Mouse (Mus musculus) thymus, adult 2 months (tissue): ENCODE data around the gene Hspa12a.

Source experiments
- CTCF ChIP-seq: fragments of 200-500 bp; IDR thresholded peaks from 2 replicates; pipeline ENCODE4 v1.5.1; 2012; ENCODE audit warnings: mild to moderate bottlenecking, control low read depth, low read length, moderate library complexity, borderline replicate concordance; ENCODE audit not compliant: control insufficient read depth, poor library complexity, insufficient read depth; ENCODE audit errors: extremely low read depth
- POLR2A ChIP-seq: fragments of 200-500 bp; IDR thresholded peaks from 2 replicates; pipeline ENCODE4 v1.6.1; 2012; ENCODE audit warnings: mild to moderate bottlenecking, low read length, control low read depth, moderate library complexity; ENCODE audit not compliant: control insufficient read depth, poor library complexity, insufficient read depth; ENCODE audit errors: extremely low read depth

DNA sequence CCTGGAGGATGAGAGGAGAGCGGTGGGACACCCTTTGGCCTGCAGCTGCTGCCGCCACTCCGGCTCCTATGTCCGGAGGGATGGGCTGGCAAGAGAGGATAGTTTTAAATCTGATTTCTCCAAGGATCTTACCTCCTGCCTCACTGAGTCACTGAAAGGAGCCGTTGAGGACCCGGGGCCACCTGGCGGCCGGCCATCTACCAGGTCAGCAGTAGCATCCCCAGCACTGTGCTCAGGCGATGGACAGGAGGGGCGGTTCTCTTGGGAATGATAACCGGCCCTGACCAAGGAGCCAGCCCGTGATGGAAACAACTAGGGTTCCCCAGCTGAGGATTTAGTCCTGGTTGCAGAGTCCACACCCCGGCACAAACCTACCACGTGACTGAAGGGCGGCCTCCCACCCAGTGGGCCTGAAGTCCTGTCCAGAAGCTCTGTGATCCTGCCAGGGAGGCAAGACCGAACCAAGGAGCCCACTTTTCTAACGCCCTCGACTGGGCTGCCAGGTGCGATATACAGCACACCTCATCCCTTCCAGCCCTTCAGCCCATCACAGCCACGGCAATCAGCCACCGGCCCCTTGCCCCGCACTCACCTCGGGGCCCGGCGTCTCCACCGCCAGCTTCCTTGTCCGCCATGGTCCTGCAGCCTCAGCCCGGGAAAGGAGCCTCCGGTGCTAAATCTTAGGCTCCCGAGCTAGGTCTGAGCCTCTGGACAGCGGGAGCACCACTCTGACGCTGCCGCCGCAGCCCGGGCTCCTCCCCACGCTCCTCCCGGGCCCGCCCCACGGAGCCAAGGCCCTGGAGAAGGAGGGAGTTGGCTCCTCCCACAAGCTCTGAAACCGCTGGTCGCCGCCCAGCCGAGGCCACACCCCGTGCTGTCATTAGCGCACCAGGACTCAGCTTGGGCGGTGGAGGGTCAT is 82.9 kb downstream of the Hspa12a start:
- no peak for TF ChIP-seq POLR2A
- no peak for TF ChIP-seq CTCF
